Mouse (Mus musculus) kidney, adult 9 months (tissue): ENCODE data around the gene Gtf2h4.

Experiments used
- DNase-seq: peaks from one replicate; pipeline ENCODE4 v3.0.0; 2022

Gtf2h4 gene

GRCm38 (mm10) chr17:35673416-35674035 lies at the start of gene Gtf2h4:
Gene Gtf2h4, minus strand, starts transcription at chr17:35673739.
- peak; percentile 98 for DNase-seq

DNA sequence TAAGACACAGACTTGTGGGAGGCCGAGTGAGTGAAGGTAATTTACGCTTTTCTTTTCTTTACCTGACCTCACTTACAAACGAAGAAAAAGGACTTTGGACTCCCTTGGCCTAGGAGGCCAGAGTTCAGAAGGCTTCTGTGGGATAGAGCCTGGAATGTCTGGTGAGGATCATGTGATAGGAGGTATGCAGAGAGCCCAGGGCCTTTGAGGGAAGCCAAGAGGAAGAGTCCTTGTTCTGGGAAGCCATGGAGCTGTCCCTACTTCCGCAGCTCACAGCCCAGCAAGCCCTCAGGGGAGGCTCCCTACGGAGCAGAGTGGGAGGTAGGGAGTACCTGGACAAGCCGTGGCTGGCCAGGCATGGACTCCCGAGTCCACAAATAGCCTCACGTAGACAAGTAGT lies 48.1 kb upstream of the Gtf2h4 start:
- DNase-seq, result peak; percentile 87

GRCm38 (mm10) chr17:35720340-35720727 lies 46.8 kb upstream of the Gtf2h4 start:
- peak; percentile 47 for DNase-seq

DNA sequence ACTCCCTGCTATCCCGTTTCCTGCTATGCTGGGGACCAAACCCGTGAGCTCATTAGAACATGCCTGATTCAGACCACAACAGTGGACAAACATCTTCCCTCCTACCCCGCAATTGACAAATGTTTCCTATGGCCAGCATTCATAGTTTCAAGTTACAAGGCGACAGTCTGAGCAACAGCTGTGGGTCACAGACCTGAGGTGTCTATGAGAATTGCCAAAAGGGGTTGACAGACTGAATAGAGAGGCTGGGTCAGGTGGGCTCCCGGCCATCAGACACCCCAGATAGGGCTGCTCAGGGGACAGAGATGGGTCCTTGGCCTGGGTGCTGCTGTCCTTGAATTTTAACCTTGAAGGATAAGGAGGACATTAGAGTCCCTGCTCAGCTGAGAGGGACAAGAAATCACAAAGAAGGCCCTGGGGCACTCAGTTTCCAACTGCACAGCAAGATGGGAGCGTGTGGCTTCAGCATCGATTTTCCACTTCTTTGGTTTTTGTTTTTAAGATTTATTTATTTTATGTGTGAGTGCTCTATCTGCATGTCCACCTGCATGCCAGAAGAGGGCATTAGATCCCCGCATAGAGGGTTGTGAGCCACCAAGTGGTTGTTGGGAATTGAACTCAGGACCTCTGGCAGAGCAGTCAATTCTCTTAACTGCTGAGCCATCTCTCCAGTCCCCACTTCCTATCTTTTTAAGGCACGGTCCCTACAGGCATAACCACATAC lies 46.2 kb upstream of the Gtf2h4 start:
- no peak for DNase-seq

GRCm38 (mm10) chr17:35717080-35717479 lies 43.5 kb upstream of the Gtf2h4 start:
- DNase-seq, result no peak

- DNase-seq, result peak; percentile 84
These were observed 42.6 kb upstream of the Gtf2h4 start for GRCm38 (mm10) chr17:35716114-35716513.

GRCm38 (mm10) chr17:35710705-35711347 lies 37.3 kb upstream of the Gtf2h4 start:
- peak; percentile 93 for DNase-seq

DNA sequence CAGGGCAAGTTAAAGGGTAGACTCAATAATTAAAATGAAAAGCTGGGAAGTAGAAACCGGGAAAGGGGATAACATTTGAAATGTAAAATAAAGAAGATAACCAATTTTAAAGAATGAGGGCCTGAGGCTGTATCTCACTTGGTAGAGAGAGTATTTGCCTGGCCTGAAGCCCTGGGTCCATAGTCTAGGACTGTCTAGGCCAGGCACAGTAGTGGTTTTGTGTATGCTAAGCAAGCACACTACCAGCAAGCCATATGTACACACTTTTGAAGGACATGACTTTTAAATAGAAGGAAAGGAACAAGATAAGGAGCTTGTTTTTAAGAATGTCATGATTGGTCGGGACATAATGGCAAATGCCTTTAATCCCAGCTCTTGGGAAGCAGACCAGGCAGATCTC lies 35.1 kb upstream of the Gtf2h4 start:
- DNase-seq, result no peak

- DNase-seq, result peak; percentile 81
These were observed 34.4 kb upstream of the Gtf2h4 start for GRCm38 (mm10) chr17:35707929-35708328.

GRCm38 (mm10) chr17:35705836-35706235 lies 32.3 kb upstream of the Gtf2h4 start:
- peak; percentile 63 for DNase-seq

GRCm38 (mm10) chr17:35704621-35705464 lies 31.3 kb upstream of the Gtf2h4 start, which contains the start of gene Ddr1:
Gene Ddr1, minus strand, starts transcription at chr17:35704621.
- DNase-seq, result peak; percentile 85

GRCm38 (mm10) chr17:35703751-35704271 lies 30.3 kb upstream of the Gtf2h4 start:
- peak; percentile 62 for DNase-seq

DNA sequence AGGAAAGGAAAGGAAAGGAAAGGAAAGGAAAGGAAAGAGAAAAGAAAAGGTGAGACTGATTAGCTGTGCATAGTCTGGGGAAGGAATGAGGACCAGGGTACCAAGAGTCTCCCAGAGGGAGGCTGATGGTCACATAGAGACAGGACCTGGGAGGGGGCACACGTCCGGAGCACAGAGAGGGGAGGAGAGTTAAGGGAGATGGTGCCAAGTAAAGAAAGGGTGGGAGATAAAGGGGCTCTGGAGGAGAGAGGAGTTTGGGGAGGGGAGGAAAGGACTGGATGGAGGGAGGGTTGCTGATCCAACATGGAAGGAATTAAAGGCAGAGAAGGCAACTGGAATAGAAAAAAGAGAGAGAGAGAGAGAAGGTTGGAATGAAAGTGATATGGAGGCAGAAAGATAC lies 29.5 kb upstream of the Gtf2h4 start:
- DNase-seq, result no peak

- DNase-seq, result no peak
These were observed 29.1 kb upstream of the Gtf2h4 start for GRCm38 (mm10) chr17:35702605-35703004.

DNA sequence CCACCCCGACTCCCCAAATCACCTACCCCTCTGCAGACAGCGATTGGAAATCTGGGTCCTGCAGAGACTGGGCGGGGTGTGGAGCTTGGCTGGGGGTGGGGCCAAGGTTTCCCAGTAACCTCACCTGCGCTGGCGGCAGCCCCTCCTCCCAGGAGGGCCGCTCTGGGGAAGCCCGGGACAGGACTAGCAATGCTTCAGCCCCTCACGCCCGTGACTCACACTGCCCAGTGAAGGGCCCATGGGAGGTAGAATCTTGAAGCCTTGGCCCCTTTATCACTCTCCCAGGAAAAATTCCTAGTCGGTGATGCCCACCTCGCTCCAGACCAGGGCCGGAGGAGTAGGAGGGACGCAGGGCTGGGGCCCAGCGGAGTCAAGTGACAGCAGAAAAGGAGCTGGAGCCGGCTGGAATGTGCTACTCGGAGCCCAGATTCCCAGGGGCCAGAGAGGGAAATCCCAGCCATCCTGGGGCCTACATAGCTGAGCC lies 28.5 kb upstream of the Gtf2h4 start:
- peak; percentile 87 for DNase-seq

DNA sequence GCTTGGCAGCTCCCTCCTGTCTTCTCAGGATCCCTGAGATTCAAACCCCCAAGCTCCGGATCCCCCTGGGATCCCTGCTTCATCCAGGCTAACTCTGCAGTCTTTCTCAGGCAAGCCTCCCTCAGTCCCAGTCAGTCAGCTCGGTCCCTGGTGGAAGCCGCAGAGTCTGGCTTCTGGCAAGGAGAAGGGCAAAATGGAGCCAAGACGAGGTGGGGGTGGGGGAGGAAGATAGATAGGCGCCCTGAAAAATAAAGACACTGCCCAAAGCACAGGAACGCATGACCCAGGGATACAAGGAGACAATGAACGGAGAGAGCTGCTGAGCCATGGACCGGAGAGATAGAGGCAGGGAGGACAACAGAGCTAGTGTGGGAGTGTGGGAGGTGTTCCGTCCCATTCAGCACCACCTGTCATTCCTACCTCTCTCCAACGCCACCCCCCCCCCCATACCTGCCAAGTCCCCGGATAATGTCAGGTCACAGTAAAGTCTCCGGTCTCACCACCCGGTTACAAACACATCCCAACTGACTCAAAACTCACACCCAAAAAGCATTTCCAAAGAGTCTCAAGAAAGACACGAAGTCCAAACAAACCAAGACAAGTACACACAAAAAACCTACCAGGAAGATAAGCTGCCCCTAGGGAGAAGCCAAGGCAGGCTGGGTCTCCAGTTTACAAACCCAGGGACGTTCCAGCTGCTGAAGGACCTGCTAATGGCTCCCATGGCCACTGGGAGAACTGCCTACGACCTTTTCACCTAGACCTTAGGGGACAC lies 27.9 kb upstream of the Gtf2h4 start:
- no peak for DNase-seq

GRCm38 (mm10) chr17:35700371-35700961 lies 26.9 kb upstream of the Gtf2h4 start:
- peak; percentile 86 for DNase-seq

DNA sequence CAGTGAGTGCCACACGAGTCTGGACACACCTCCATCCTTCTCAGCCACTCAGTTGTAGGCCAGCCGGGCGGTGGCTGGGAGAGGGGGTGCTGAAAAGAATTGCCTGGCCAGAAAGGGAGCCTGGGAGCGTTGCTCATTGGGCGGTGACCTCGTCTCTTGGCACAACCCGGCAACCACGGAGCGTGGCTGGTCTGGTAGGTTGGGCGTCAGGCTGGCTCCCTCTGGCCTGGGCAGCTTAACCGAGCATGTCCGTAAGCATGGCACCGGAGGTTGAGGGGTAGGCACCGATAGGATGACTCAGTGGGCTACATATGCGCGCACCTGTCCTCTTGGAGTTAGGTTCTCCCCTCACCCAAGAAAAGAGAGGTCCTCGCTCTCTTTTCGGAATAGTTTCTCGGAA lies 26.4 kb upstream of the Gtf2h4 start:
- DNase-seq, result peak; percentile 94

GRCm38 (mm10) chr17:35698501-35698883 lies 25.0 kb upstream of the Gtf2h4 start:
- no peak for DNase-seq

- DNase-seq, result no peak
These were observed 24.4 kb upstream of the Gtf2h4 start for GRCm38 (mm10) chr17:35697759-35698500.

- DNase-seq, result no peak
These were observed 23.9 kb upstream of the Gtf2h4 start for GRCm38 (mm10) chr17:35697429-35697758.
